Mouse (Mus musculus) megakaryocyte, adult 5-6 weeks (primary cell): ENCODE results near the gene Gpld1. TPM values are rescaled to one million over a fixed set of nuclear protein-coding genes. Genes with fewer than 3 reads are reported as not detected.
"Not testable (repeated sequence)": the region's sequence is repeated elsewhere in the genome, so short reads cannot be mapped to it uniquely, and the experiment has no call there.

Source experiments
- ATAC-seq: 2 replicates; pipeline ENCODE4 v1.8.0; 2016; ENCODE audit warnings: mild to moderate bottlenecking, inconsistent platforms; ENCODE audit not compliant: poor library complexity, severe bottlenecking
- total RNA-seq, 2 experiments: library from RNA; stranded (forward) in 1 of 2; stranded (reverse) in 1 of 2; fragments of 153-499, 151-499 nt in 1 of 2; fragments of 221-1000, 200-1000 nt in 1 of 2; gene quantifications; 2 replicates each; pipeline versions ENCODE4 v1.2.3 to v1.2.4; 2015 to 2017

The Gpld1 gene
- total RNA-seq, 2 experiments from 2014 or later = 0.91 to 1.1 TPM

- ATAC-seq = no peak
These were observed 2.6 kb downstream of the Gpld1 start for GRCm38 (mm10) chr13:24945567-24945966.

- ATAC-seq = no peak
These were observed 4.2 kb downstream of the Gpld1 start for GRCm38 (mm10) chr13:24947158-24947557.

GRCm38 (mm10) chr13:24948870-24949269, 5.9 kb downstream of the Gpld1 start:
- no peak for ATAC-seq

- ATAC-seq = no peak
These were observed 9.7 kb downstream of the Gpld1 start for GRCm38 (mm10) chr13:24952659-24953058.

- ATAC-seq = no peak
These were observed 12.1 kb downstream of the Gpld1 start for GRCm38 (mm10) chr13:24955091-24955490.

GRCm38 (mm10) chr13:24955500-24955899, 12.5 kb downstream of the Gpld1 start:
- no peak for ATAC-seq

- ATAC-seq = no peak
These were observed 15.7 kb downstream of the Gpld1 start for GRCm38 (mm10) chr13:24958671-24959070.

- peak; percentile 76 for ATAC-seq
These were observed 17.1 kb downstream of the Gpld1 start for GRCm38 (mm10) chr13:24960084-24960483.

GRCm38 (mm10) chr13:24962119-24962518, 19.2 kb downstream of the Gpld1 start:
- no peak for ATAC-seq

- peak; percentile 67 for ATAC-seq
These were observed 22.3 kb downstream of the Gpld1 start for GRCm38 (mm10) chr13:24965130-24965845.

- peak; percentile 86 for ATAC-seq
These were observed 22.9 kb downstream of the Gpld1 start for GRCm38 (mm10) chr13:24965846-24966201.

- not testable (repeated sequence) for ATAC-seq
These were observed 28.8 kb downstream of the Gpld1 start for GRCm38 (mm10) chr13:24971776-24972175.

- no peak for ATAC-seq
These were observed 33.4 kb downstream of the Gpld1 start for GRCm38 (mm10) chr13:24976384-24976783.

- no peak for ATAC-seq
These were observed 34.9 kb downstream of the Gpld1 start for GRCm38 (mm10) chr13:24977820-24978342.

GRCm38 (mm10) chr13:24981031-24981430, 38.1 kb downstream of the Gpld1 start:
- ATAC-seq = peak; percentile 81

GRCm38 (mm10) chr13:24985435-24985834, 42.5 kb downstream of the Gpld1 start:
- no peak for ATAC-seq

GRCm38 (mm10) chr13:24988391-24988790, 45.4 kb downstream of the Gpld1 start:
- peak; percentile 90 for ATAC-seq

- ATAC-seq = no peak
These were observed 46.1 kb downstream of the Gpld1 start for GRCm38 (mm10) chr13:24989006-24989405.

GRCm38 (mm10) chr13:24993160-24993559, 50.2 kb downstream of the Gpld1 start:
- no peak for ATAC-seq

GRCm38 (mm10) chr13:24999538-24999937, 56.6 kb downstream of the Gpld1 start:
- no peak for ATAC-seq

GRCm38 (mm10) chr13:25002965-25003364, 60.0 kb downstream of the Gpld1 start:
- no peak for ATAC-seq

GRCm38 (mm10) chr13:25007115-25007514, 64.2 kb downstream of the Gpld1 start:
- 0 out of 2 replicates have a peak, but pooled peaks have one; percentile 27 for ATAC-seq

GRCm38 (mm10) chr13:25018316-25018715, 75.4 kb downstream of the Gpld1 start:
- no peak for ATAC-seq
